Mouse (Mus musculus): ENCODE measurements around the gene Apba2. TPM values are rescaled to one million over a fixed set of nuclear protein-coding genes. Genes with fewer than 3 reads are reported as not detected.

Gene Apba2
- polyA plus RNA-seq, 1 experiment from 2014 or later: 1.1 TPM

DNA sequence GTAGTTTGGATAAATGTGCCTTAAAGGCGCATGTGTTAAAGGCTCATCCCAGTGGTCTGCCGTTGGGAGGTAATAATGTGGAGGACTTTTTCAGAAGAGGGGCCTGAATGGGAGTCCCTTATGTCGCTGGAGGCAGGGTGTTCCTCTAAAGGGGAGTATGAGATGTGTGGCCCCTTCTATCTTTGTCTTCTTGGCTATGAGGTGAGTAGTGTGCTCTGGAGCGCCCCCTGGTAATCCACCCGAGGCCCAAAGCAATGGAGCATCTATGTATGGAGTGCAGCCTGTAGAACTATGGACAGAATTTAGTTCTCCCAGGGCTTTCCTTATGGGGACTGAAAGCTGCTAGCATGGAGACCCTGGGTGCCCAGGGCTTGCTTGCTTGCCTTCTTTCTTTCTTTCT, 18.0 kb downstream of the Apba2 start:
- WGBS: 53% methylated on average over 5 of the region's 5 CpGs
- DNase-seq (ENCODE audit: low spot score) (no peak), ATAC-seq (no peak)
- H3K27ac ChIP-seq (ENCODE audit: low read length): no peak overlapping the region
- H3K4me3 ChIP-seq (ENCODE audit: low read depth, low read length): no peak overlapping the region
- no peaks in the 10 kb centered on the region for H3K36me3 ChIP-seq (ENCODE audit: insufficient read depth, low read length)
- H3K27me3 ChIP-seq (replicated peaks; ENCODE audit: insufficient read depth, low read length): no peaks in the 10 kb centered on the region
- no peaks in the 10 kb centered on the region for H3K9me3 ChIP-seq (ENCODE audit: low read length)
- H3K4me2 ChIP-seq (replicated peaks; ENCODE audit: low read depth, low read length): no peak overlapping the region
- no peak overlapping the region for H3K9ac ChIP-seq (replicated peaks; ENCODE audit: low read depth)
- TF ChIP-seq EP300 (IDR thresholded peaks at IDR 0.05): no peak
- TF ChIP-seq CTCF (IDR thresholded peaks at IDR 0.05): no peak
- H3K4me1 ChIP-seq (ENCODE audit: insufficient read depth, low read depth, low read length): no peaks in the 10 kb centered on the region

DNA sequence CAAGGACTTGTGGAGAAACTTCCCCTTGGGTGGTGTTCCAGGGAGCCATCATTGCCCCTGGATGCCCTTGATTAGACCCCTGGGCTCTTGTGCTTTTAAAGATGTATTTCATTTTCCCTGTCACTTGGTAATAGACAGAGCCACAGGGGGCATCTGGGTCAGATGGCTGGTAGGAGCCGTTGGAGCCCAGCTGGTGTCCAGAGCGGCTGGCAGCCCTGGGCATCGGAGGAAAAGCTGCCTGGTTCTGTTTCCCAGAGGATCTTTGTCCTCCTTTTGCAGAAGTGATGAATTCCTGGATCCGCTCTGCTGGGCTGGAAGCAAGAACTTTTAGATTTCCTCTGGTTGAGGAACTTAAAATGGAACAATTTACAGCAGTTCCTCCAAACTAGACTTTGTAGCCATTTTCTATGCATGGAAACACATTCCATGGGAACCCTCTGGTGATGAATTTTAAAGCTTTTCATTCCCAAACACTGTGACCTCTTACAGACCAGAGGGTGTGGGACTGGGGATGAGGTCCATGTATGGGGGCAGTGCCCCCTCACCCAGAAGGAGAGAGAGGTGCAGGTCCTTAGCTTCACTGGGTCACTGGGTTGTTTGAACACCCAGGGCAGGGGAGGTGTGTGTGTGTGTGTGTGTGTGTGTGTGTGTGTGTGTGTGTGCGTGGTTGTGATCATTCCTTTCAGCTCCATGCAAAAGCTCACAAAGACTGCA, 20.3 kb downstream of the Apba2 start:
- ATAC-seq (no peak), DNase-seq (ENCODE audit: low spot score) (no peak)
- H3K27ac ChIP-seq (ENCODE audit: low read length): no peak overlapping the region
- 79% methylated on average over 5 of the region's 5 CpGs for WGBS
- H3K4me2 ChIP-seq (replicated peaks; ENCODE audit: low read depth, low read length): no peak overlapping the region
- H3K36me3 ChIP-seq (ENCODE audit: insufficient read depth, low read length): no peaks in the 10 kb centered on the region
- TF ChIP-seq CTCF (IDR thresholded peaks at IDR 0.05) (no peak), EP300 (IDR thresholded peaks at IDR 0.05) (no peak)
- no peaks in the 10 kb centered on the region for H3K9me3 ChIP-seq (ENCODE audit: low read length)
- H3K9ac ChIP-seq (replicated peaks; ENCODE audit: low read depth): no peak overlapping the region
- H3K4me1 ChIP-seq (ENCODE audit: insufficient read depth, low read depth, low read length): no peaks in the 10 kb centered on the region
- H3K27me3 ChIP-seq (replicated peaks; ENCODE audit: insufficient read depth, low read length): no peaks in the 10 kb centered on the region
- H3K4me3 ChIP-seq (ENCODE audit: low read depth, low read length): no peak overlapping the region

DNA sequence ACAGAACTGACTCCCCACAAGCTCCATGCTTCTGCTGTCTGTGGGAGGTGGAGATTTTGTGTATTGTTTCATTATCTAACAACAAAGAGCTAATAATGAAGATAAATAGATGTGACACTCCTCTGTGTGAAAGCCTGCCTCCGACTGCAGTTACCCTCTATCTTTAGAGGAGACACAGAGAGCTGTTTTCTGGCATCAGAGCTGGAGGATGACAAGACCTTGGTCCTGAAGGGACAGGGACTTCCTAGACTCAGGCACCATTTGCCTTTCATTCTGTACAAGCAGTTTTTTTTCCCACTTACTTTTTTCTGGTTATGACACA, 20.9 kb downstream of the Apba2 start:
- Histone ChIP-seq H3K9ac (replicated peaks; ENCODE audit: low read depth) (no peak overlapping the region), H3K27me3 (replicated peaks; ENCODE audit: insufficient read depth, low read length) (no peaks in the 10 kb centered on the region), H3K4me1 (ENCODE audit: insufficient read depth, low read depth, low read length) (no peaks in the 10 kb centered on the region), H3K4me2 (replicated peaks; ENCODE audit: low read depth, low read length) (no peak overlapping the region), H3K9me3 (ENCODE audit: low read length) (no peaks in the 10 kb centered on the region), H3K36me3 (ENCODE audit: insufficient read depth, low read length) (no peaks in the 10 kb centered on the region), H3K4me3 (ENCODE audit: low read depth, low read length) (no peak overlapping the region), H3K27ac (ENCODE audit: low read length) (no peak overlapping the region)
- DNase-seq (ENCODE audit: low spot score): no peak
- 19% methylated on average over 1 of the region's 1 CpGs for WGBS
- no peak for TF ChIP-seq EP300 (IDR thresholded peaks at IDR 0.05)
- no peak for TF ChIP-seq CTCF (IDR thresholded peaks at IDR 0.05)
- no peak for ATAC-seq

- Histone ChIP-seq H3K27ac (ENCODE audit: low read length) (no peak overlapping the region), H3K4me3 (ENCODE audit: low read depth, low read length) (no peak overlapping the region), H3K36me3 (ENCODE audit: insufficient read depth, low read length) (no peaks in the 10 kb centered on the region), H3K4me2 (replicated peaks; ENCODE audit: low read depth, low read length) (no peak overlapping the region), H3K9ac (replicated peaks; ENCODE audit: low read depth) (no peak overlapping the region), H3K9me3 (ENCODE audit: low read length) (no peaks in the 10 kb centered on the region), H3K4me1 (ENCODE audit: insufficient read depth, low read depth, low read length) (no peaks in the 10 kb centered on the region), H3K27me3 (replicated peaks; ENCODE audit: insufficient read depth, low read length) (no peaks in the 10 kb centered on the region)
- DNase-seq (ENCODE audit: low spot score): no peak
- TF ChIP-seq EP300 (IDR thresholded peaks at IDR 0.05): no peak
- no peak for TF ChIP-seq CTCF (IDR thresholded peaks at IDR 0.05)
- no peak for ATAC-seq
- WGBS: 83% methylated on average over 1 of the region's 1 CpGs
Measured at GRCm38 (mm10) chr7:64531297-64531696, 29.8 kb downstream of the Apba2 start.

- Histone ChIP-seq H3K4me2 (replicated peaks; ENCODE audit: low read depth, low read length) (no peak overlapping the region), H3K4me1 (ENCODE audit: insufficient read depth, low read depth, low read length) (no peaks in the 10 kb centered on the region), H3K9ac (replicated peaks; ENCODE audit: low read depth) (no peak overlapping the region), H3K4me3 (ENCODE audit: low read depth, low read length) (no peak overlapping the region), H3K36me3 (ENCODE audit: insufficient read depth, low read length) (no peaks in the 10 kb centered on the region), H3K9me3 (ENCODE audit: low read length) (no peaks in the 10 kb centered on the region), H3K27ac (ENCODE audit: low read length) (no peak overlapping the region), H3K27me3 (replicated peaks; ENCODE audit: insufficient read depth, low read length) (no peaks in the 10 kb centered on the region)
- no peak for TF ChIP-seq CTCF (IDR thresholded peaks at IDR 0.05)
- TF ChIP-seq EP300 (IDR thresholded peaks at IDR 0.05): no peak
- WGBS: 64% methylated on average over 6 of the region's 6 CpGs
- ATAC-seq: no peak
- no peak for DNase-seq (ENCODE audit: low spot score)
Measured at GRCm38 (mm10) chr7:64533374-64533773, 31.9 kb downstream of the Apba2 start.

- no peak for TF ChIP-seq CTCF (IDR thresholded peaks at IDR 0.05)
- TF ChIP-seq EP300 (IDR thresholded peaks at IDR 0.05): no peak
- 76% methylated on average over 2 of the region's 2 CpGs for WGBS
- Histone ChIP-seq H3K36me3 (ENCODE audit: insufficient read depth, low read length) (no peaks in the 10 kb centered on the region), H3K4me3 (ENCODE audit: low read depth, low read length) (no peak overlapping the region), H3K27me3 (replicated peaks; ENCODE audit: insufficient read depth, low read length) (no peaks in the 10 kb centered on the region), H3K4me1 (ENCODE audit: insufficient read depth, low read depth, low read length) (no peaks in the 10 kb centered on the region), H3K9ac (replicated peaks; ENCODE audit: low read depth) (no peak overlapping the region), H3K4me2 (replicated peaks; ENCODE audit: low read depth, low read length) (no peak overlapping the region), H3K9me3 (ENCODE audit: low read length) (no peaks in the 10 kb centered on the region), H3K27ac (ENCODE audit: low read length) (no peak overlapping the region)
- DNase-seq (ENCODE audit: low spot score) (no peak), ATAC-seq (no peak)
Measured at GRCm38 (mm10) chr7:64535269-64535668, 33.8 kb downstream of the Apba2 start.
